Mouse (Mus musculus): ENCODE data around the gene Ccdc34. TPM values are rescaled to one million over a fixed set of nuclear protein-coding genes. Genes with fewer than 3 reads are reported as not detected.
"Not testable (repeated sequence)": the region's sequence is repeated elsewhere in the genome, so short reads cannot be mapped to it uniquely, and the experiment has no call there.

Ccdc34 gene
- total RNA-seq, 1 experiment from 2014 or later: 15.9 TPM

DNA sequence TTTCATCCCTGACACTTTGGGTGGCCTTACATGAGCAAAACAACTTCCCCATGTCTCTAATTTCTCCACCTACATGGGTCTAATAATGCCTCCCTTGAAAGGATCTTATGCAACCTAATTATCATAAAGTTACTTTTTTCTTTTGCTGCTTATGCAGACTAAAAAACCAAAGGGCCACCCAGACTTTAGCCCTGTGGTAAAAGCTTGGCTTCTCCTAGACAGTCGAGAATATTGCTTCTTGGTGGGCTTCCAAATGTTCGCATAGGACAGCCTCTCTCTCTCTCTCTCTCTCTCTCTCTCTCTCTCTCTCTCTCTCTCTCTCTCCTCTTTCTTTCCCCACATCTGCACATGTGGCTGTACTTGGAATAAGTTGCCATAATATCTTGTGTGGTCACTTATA, 60.0 kb downstream of the Ccdc34 start:
- DNase-seq: no peak

DNA sequence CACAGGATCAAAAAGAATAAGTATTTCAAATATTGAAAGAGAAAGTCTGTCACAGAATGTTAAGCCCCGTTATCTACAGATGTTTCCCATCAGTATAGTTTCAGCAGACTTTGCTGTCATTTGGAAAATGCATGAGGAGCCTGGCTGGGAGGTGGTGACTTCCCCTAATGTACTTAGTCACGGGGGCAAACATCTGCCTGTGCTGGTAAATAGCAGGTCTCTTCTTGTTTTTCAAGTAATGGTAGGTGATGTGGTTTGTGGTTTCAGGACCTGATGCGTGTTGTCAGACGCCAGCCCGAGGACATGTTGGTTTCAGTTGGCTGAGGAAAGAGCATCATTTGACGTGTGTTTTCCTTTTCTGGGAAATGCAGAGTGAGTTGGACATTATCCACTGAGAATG, 62.9 kb downstream of the Ccdc34 start:
- no peak for DNase-seq

DNA sequence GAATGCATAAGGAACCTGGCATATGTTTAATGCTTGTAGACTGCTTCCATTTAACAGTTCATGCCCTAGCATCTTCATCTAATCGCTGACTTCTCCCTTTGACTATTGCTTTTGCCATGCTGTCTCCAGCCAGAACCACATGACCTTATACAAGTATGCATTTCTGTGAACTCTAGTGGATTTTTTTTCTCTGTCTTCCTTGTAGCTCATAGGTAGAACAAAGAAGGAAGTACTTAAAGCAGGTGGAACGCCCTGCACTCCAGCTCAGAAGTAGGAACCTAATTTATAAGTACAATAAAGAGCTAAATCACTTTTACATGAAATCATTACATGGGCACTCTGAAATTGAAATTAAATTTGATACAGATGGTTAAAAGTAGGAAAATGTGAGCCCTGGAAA, 65.4 kb downstream of the Ccdc34 start:
- DNase-seq: no peak

DNA sequence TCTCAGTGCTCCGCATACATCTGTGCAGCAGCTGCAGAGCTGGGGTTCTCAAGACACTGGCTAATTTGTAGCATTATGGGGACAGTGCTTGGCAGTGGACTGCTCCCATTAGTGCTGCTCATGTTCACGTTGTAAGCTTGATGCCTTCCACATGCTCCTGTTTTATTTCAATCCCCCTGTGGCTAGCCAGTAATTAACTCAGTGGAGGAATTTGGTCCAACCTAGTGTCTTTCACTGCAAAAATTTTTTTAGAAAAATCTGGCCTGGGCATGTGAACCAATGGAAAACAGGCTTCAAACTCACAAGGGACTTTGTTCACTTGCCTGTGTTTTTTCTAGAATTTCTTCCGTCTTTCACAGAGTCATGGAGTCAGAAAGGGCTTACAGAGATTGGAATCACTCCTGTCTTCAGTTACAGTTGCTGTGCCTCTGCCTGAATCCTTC, 68.1 kb downstream of the Ccdc34 start:
- DNase-seq: no peak

DNA sequence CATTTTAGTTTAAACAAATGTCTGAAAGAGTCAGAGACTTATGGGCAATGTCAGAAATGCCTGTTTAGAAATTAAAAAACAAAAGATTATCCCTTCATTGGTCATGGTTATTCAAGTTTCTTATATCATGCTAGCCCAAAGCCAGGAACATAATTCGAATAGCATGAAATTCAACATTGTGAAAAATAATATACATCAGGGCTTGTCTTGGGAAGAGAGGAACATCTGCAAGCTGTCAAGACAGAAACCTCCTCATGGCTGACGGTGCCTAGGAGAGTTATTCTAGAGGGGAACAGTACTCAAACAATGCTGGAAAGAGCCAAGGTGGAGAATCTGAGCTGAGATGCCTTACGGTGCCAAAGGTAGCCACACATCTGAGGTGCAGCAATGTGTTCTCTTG, 96.5 kb downstream of the Ccdc34 start:
- DNase-seq: no peak

DNA sequence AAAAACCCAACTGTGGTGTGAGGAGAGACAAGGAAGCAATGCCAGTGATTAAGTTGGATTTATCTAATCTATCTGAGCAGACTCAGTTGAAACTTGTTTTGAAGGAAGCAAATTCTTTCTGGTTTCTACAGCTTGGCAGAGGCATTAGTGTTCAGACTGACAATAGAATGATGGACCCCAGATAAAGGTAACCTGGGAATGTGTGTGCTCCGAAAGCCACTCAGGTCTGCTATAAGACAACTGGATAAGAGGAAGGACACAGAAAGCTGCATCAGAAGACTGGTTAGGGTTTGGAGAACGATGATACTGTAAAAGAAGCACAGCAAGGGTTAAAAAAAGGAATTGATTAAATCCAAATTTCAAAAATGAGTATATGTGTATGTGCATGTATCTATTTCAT, 111.8 kb downstream of the Ccdc34 start:
- DNase-seq: no peak

DNA sequence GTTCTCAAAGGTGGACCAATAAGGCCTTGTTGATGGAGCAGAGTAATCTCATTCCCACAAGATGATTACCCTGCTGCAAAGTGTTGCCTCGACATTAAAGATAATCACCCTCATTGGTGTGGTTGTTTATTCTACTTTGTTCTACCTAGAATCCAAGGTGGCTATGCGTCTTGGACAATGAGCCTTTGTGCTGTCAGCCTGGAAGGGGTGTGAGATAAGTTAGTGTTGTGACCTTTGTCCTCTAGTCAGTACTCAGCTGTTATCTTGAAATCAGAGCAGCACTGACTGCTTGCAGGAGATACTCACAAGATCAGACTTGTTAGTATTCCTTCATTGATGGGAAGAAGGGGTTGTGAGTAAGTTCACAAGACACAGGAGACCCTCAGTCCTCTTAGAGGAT, 114.0 kb downstream of the Ccdc34 start:
- DNase-seq: no peak

DNA sequence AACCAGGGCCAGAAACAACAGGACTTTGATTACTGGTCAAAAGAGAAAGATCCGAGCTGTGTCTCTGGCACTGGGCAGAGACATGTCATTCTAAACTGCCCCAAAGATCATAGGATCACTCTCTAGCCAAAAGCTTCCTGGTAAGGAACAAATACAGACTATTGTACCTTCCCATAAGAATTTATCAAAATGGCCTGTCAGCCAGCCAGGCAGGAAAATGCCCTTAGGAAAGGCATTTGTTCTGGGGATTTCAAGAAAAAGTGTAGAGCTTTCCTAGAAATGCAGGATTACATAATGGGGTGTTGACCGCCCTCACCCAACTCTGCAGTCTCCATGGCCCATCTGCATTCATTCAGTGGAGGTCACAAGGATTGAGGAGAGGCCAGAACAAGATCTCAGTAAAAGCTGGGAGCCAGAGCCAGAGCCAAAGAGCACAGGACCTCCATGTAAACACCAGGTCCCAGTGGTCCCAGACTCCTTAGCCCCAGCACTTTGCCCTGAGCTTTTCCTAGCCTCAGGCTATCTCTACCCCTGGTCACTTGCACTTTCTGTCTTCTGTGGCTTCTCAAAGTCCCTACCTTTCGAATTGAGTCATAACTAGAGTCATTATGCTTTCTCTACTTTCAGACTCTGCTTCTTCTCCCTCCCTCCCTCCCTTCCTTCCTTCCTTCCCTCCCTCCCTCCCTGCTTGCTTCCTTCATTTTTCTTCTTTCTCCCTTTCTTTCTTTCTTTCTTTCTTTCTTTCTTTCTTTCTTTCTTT, 115.9 kb downstream of the Ccdc34 start:
- no peak for DNase-seq

DNA sequence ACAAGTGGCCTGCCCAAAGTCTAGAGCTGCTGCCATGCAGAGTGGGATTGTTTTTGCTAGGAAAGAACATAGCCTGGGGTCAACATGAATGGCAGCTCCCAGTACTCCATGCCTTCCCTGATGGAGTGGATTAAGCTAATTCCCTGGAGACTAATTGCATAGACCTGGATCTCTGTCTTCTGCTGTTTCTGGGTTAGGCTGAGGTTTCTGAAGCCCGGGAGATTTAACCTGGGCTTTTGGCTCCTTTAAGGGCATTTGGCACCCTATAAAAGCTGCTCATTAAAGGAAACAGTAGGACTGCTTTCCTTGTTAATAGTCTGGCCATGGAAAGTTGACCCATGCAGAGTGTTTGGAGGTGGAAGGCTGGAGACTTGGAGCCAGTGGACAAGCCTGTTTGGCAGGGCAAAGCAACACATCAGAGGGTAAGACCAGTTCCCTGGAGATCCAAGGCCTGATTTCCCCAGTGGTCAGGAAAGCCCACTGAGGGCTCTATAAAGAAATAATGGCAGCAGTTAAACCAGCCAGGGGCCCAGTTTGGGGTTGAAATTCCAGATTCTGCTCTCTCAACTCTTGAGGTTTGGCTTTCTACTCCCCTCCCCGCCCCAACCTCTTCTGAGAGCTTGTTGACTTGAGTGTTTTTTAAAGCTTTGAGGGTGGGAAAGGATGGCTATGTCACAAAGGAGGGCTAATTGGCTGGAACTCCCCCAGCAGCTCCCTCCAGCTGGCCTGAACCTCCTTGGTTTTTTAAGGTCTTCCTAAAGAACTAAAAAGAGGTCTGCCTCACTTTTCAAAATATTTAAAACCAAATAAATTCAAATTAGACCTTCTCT, 117.4 kb downstream of the Ccdc34 start:
- no peak for DNase-seq

DNA sequence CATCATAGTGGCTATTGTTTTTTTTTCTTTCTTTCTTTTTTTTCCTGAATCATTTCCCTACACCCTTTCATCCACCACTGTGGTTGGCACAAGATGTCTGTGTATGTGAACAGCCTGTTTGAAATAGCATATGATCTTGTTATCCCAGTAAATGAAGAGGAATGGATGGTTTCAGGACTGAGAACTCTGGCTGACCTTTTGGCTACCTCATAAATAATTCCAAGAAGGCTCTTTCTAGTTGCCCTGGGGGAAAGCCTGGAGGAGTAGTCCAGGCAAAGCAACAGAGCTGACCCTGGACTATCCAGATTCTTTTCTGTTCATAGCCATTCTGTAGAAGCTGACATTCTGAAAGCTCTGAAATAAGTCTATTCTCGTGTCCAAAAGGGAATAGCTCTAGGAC, 119.7 kb downstream of the Ccdc34 start:
- no peak for DNase-seq

DNA sequence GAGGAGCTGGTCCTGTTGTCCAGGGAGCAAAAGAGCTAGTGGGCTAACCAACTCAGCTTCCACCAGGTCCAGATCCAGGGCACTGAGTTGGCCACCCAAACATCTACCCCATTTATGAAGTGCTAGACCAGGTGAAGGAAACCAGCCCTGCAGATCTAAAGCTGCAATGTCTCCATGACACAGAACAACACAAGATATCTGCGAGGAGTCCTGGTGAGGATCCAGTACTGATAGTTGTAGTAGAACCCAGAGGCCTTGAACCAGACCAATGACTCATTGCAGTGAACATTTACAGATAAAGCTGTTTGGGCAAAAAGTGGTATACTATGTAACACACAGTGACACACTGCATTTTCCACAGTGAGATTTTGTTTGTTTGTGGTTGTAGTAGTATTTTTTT, 120.5 kb downstream of the Ccdc34 start:
- no peak for DNase-seq

DNA sequence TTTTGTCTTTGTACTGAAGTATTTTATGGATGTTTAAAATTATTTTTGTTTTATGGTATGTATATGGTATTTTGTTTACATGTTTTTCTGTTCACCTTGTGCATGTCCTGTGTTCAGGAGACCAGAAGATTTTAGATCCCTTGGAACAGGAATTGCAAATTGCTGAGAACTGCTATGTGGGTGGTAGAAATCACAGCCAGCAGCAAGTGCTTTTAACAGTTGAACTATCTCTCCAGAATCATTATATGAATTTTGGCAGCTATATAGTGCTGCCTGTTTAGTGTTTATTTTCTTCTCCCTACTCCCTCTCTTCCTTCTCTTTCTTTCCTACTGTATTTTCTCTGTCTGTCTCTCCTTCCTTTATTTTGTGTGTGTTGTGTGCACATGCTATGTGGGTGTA, 130.4 kb downstream of the Ccdc34 start:
- DNase-seq: not testable (repeated sequence)

DNA sequence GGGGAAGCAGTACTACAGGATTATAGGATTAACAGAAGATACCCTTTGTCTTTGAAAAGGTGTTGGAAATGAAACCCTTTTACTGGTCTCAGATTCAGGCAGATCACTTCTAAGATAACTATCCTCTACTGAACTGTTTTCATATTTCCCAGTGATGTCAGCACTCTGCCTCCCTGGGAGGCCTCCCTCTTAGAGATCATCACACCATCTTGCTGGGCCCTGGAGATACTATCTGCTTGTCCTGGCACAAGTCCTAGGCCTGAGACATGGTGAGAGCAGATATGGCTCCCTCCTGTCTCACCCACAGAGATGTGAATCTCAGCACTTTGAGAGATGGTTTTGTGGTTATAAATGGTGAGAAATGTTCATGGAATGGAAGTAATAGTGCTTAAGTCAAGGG, 131.6 kb downstream of the Ccdc34 start:
- DNase-seq: no peak

DNA sequence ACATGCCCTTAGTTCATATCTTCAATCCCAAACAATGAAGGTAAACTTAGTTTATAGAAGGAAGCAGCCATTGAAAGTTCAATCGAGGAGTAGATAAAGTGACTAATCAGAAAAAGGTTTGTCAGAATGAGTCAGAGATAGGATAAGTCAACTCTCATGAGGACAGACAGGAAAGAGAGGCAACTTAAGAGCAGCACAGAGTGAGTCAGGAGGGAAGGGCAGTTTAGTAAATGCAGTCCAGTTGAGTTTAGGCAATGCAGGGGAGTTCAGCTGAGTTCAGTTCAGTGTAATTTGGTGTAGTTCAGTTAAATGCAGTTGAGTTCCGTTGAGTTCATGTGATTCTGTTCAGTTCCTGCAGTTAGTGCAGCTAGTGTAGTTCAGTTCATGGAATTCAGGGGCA, 138.7 kb downstream of the Ccdc34 start:
- no peak for DNase-seq

DNA sequence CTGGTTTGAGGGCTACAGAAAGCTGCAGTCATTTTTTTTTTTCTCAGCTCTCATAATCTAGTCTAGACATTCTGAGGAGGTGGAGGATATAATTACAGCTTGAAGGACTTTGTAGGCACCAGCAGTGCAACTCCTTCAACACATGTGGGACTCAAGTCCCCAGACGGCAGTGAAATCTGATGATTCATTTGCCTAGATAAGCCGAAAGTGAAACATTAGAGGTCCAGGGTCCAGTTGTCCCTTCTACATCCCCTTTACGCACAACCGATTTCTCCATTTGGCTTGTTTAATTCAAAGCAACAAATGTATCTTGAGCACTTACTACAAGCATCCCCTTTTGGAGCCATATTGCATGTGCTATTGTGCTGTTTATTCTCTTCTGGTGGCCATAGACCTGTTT, 147.4 kb downstream of the Ccdc34 start:
- no peak for DNase-seq

DNA sequence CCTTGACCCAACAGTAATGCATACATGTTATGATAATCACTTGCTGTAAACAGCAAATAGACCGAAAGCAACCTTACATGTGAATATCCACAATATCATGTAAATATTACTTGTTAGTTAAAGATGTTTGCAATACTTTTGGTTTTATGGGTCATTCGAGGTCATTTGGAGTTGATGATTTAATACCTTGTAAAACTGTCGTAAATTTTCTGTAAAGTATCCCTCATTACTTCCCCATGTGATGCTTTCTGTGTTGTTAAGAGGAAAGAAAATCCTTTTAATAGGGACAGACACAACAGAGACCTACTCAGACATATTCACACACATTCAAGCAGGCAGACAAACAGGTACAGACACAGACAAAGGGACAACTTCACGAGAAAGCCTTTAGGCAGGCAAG, 150.1 kb downstream of the Ccdc34 start:
- DNase-seq: no peak

DNA sequence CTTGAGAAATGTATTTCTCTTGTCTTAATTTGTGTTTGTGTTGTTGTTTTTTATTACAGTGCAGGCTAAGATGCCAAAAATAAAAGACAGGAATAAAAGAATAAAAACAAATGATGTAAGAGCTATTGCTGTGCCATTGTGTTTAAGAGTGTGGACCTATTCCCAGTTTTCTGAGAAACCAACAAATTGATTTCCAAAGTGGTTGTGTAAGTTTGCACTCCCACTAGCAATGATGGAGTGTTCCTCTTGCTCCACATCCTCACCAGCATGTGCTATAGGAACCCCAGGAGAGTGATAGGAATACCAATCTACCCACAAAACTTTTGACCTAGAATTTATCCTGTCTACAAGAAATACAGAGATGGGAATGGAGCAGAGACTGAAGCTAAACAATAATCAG, 150.7 kb downstream of the Ccdc34 start:
- DNase-seq: no peak

DNA sequence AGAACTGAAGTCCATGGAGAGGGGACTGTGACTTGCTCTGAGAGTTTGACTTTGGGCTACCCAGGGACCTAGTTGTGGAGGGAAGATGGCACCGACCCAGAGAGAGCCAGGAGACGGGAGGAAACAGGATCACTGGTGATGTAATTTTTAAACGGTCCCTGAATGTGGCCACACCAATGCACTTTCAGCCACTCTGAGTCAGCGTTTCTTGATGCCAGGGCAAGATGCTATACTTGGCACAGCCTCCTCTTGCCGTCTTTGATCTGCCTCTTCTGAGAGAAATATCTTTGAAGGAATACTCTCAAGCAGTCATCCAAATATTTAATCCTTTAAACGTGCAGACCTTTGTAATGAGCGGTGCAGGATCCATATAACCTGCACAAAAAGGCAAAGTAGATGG, 154.8 kb downstream of the Ccdc34 start:
- peak; percentile 60 for DNase-seq

DNA sequence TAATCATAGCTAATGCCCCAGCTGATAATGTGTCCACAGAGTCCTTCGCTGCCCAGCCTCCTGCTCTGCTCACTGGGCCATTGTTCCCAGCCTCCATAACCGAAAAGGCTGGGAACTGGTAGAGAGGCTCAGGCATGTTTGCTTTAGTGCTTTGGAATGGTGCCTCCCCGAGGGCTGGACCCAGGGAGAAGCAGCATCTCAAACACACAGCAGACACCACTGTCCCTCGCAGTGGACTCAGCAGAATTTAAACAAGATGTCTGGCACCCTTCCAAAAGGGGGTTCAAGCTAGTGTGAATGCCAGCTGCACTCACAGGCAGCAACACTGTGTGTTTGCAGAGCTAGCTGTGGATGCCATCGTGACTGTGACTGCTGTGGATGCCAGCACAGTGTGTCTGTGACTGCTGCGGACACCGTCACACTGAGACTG, 156.2 kb downstream of the Ccdc34 start:
- no peak for DNase-seq

DNA sequence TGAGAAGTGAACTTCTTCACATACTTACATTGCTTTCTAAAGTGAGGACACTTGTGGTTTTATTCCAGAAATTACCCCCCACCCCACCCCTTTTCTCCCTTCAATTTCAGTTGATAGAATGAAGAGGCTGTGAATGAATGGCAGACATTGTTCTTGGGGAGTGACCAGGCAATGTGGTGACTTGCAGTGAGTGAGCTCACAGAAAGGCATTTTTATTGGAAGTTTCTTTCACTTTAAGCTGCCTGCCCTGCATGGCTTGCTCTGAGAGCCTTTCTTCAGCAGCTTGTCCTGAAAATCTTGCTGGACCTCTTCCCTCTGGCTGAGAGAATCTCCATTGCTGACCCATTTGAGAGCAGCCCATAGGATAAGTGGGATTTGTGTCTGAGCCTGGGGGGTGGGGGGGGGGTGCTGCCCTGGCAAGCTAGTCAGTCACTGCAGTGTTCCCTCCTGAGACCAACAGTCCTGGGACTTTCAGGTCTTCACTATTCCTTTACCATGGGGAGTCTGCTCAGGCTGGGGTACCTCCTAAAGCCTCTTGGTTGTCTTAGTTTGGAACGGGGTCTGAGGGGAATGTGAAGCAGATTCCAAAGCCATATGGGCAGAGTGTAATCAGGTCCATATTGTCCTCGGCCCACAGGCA, 159.3 kb downstream of the Ccdc34 start:
- no peak for DNase-seq

DNA sequence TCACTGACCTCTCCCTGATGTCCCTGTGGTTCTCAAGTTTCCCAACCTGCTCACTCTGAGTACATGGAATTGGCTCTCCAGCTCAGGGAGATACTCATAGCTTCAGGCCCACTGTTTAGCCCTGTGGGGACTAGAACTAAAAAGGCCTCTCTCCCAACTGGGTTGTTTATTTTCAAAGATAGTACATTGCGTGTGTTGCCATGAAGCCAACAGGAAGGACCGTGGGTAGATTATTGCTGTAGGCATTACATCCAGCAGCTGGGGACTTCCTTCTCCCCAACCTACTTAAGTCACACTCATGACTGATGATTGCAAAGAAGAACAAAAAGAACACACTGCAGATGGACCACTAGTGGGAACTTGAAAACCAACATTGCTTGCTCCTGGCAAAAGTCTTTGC, 159.8 kb downstream of the Ccdc34 start:
- DNase-seq: no peak

DNA sequence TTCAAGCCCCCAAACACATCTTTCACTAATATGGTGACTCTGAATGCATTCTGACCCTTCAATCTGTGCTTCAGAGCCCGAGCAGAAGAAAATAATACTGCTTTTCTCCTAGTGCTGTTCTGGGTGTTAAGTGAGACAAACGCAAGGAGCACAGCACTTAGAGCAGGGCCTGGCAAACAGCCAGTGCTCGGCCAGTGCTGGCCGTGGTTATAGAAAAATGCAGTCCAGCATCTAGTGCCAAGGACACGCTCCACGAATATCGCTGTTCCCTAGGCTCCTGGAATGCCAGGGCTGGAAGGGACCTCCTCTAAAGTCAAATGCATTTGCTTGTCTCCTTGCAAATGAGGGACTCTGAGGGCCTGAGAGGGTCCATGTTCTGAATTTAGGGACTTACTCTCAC, 160.3 kb downstream of the Ccdc34 start:
- peak; percentile 73 for DNase-seq

DNA sequence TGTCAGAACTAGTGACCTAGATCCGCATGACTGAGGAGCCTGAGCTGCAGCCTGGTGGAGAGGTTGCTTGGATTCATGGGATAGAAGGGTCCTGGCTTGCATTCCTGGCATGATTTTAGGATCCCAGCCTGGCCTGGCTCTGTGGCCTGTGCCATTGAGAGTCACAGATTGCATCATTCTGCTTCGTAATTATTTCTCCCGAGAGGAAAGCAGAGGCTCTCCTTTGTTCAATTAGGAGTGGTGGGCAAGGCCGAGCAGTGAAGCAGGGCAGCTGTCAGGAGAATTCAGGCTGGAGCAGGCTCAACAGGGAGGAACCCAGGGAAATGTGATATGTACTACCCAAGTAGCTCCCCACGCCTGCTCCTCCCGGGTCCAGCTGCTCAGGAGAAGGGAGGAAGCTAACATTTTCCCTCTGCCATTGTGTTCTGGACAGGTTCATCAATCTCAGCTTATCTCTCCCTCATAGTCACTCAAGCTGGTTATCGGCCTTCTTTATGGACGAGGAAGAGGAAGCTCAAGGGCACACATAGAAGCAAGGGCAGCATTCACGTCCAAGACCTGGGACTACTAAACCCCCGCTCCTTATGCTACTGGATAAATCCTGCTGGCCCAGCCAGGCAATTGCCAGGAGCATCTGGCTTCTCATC, 162.2 kb downstream of the Ccdc34 start:
- peak; percentile 48 for DNase-seq
